Mouse (Mus musculus): Measurements from ENCODE around the gene Ak3.
"Not testable (repeated sequence)": the region's sequence is repeated elsewhere in the genome, so short reads cannot be mapped to it uniquely, and the experiment has no call there.

Ak3 gene

GRCm38 (mm10) chr19:29044353-29044768 lies 3.4 kb downstream of the Ak3 start:
- DNase-seq (ENCODE audit: low read depth, low spot score), result no peak

DNA sequence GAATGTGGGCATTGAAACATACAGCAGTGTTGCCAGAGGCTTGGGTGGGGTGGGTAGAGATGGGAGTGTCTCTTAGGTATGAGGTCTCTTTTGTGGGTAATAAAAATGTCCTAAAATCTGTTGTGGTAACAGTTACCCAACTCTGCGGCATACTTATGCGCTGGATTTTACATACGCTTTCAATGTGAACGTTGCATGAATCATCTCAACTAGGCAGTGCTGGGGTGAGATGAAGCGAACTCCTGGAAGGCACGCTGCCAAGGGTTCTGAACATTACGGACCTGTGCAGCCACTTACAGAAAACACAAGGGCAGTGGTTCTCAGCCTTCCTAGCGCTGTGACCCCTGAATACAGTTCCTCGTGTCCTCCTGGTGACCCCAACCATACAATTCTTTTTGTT lies 5.1 kb downstream of the Ak3 start:
- DNase-seq (ENCODE audit: low read depth, low spot score), result no peak

GRCm38 (mm10) chr19:29042143-29042542 lies 5.6 kb downstream of the Ak3 start:
- no peak for DNase-seq (ENCODE audit: low read depth, low spot score)

DNA sequence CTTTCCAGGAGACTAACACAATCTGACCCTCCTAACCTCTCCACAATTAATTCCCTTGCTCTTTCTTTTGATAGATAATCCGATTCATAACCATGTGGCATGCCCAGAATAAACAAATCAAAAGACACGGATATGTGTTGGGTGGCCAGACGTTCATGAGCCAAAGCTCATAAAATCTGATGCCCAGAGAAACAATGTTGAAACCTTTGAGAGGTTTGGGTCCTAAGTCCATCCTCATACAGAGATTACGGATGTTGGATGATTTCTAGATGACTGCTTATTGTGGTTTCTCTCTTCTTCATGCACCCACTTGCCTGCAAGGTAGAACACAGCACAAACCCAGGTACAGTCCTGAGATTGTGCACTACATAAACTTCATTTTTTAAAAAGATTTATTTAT lies 7.6 kb downstream of the Ak3 start:
- DNase-seq (ENCODE audit: low read depth, low spot score), result no peak

- no peak for DNase-seq (ENCODE audit: low read depth, low spot score)
Observed at GRCm38 (mm10) chr19:29039334-29039733, 8.4 kb downstream of the Ak3 start.

GRCm38 (mm10) chr19:29037541-29037940 lies 10.2 kb downstream of the Ak3 start:
- DNase-seq (ENCODE audit: low read depth, low spot score), result no peak

DNA sequence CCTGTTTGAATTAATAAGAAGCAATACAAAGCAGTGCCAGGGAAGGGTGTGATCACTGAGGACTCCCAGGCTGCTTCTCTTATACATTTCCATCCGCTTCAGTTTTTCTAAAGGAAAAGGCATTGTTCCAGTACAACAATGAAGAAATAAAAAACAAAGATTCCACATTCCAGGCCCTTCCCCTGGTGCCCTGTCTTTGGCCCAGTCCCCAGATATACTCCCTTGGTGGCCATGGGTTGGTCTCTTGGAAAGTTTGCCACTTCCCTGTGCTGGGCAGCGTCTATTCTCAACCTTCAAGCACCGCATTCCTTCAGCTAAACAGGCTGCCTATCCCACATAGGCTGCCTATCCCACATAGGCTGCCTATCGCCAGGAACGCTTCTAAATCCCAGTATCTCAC lies 10.7 kb downstream of the Ak3 start:
- no peak for DNase-seq (ENCODE audit: low read depth, low spot score)

- DNase-seq (ENCODE audit: low read depth, low spot score), result no peak
Observed at GRCm38 (mm10) chr19:29032662-29033061, 15.1 kb downstream of the Ak3 start.

DNA sequence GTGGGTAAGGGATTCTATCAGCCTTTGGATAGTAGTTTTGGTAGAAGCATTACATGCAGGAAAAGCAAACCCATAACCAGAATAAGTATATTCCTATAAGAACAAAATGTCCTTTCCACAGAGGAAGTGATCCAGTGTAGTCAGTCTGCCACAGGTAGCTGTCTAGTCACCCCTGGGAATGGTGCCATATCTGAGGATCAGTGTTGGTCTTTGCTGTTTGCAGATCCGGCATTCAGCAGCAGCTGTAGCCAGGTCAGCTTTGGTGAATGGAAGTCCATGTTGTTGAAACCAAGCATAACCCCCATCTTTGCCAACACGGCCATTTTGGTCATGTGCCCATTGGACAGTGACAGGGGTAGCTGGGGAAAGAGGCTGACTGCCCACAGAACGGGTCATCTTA lies 16.0 kb downstream of the Ak3 start:
- DNase-seq (ENCODE audit: low read depth, low spot score), result no peak

GRCm38 (mm10) chr19:29024391-29024947 lies 23.3 kb downstream of the Ak3 start:
- no peak for DNase-seq (ENCODE audit: low read depth, low spot score)

DNA sequence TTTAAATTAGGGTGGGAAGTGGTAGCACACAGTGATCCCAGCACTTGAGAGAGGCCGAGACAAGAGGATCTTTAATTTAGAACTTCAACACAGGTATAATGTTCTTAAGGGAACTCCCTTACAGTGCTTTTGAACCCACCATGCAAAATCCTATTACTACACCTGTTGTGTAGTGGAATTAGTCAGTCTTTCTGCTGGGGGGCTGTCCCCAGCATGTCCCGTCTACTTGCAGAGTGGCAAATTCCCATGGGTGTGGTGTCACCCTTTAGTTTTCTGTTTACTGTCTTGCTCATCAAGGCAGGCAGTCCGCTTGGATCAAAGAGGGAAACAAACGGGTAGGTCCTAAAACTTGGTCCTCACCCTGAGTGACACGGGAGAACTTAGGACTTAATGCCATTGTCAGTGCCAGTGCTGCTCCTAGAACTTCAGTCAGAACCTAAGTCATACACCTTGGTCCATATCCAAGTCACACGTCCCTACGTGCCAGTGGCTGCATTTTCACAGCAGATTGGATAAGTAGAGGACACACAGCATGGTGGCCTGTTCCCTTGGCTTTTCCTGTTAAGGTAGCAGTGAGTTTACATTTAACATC lies 25.9 kb downstream of the Ak3 start:
- DNase-seq (ENCODE audit: low read depth, low spot score), result no peak

GRCm38 (mm10) chr19:29019647-29020046 lies 28.1 kb downstream of the Ak3 start:
- no peak for DNase-seq (ENCODE audit: low read depth, low spot score)

DNA sequence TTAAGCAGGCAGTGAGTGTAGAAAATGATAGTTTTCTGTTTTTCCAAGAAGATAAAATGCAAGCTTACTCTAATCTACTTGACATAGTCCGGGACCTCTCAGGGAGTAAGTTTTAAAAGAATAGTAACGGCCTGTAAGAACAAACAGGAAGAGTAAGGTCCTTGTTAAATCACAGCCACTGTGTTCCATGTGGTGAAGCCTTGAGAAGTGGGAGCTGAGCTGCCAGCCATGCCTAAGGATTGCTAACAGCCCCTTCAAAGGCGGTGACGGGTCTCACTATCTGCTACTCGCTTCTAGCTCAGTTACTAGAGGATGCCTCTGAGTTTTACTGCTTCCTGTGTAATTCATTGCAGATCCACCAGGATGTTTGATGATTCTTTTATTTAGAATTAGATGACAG lies 31.0 kb downstream of the Ak3 start:
- DNase-seq (ENCODE audit: low read depth, low spot score), result no peak

- no peak for DNase-seq (ENCODE audit: low read depth, low spot score)
Observed at GRCm38 (mm10) chr19:29016204-29016765, 31.5 kb downstream of the Ak3 start.

DNA sequence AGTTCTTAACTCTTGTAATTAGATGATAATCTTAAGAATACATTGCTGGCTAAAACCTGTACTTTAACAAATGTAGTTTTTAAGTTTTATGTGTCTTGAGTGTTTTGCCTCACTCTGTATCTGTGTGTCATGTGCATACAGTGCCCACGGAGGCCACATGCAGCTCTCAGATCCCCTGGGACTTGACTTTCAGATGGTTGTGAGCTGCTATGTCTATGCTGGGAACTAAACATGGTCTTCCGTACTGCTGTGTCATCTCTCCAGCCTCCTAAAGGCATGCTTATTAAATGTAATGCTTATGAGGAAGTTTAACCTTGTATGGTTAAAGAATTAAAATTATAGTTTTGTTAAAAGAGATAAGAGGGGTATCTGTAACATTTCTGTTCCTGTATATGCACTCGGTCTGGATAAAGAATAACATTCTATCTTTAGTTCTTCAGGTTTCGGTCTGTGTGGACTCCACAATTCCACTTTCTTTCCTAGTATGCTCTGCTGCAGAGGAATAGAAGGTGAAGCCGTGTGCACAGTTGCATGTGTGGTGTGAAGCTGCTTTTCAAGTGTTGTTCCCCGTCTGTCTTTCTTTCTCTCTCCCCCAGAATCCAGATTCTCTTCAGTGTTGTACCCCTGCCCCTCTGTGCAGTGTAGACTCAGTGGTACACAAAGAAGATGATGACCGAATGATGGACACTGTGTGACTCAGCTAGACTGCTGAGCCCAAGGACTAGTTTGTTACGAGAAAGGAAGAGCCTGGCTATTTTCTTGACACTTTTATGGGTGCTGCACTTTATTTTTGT lies 32.2 kb downstream of the Ak3 start:
- no peak for DNase-seq (ENCODE audit: low read depth, low spot score)

DNA sequence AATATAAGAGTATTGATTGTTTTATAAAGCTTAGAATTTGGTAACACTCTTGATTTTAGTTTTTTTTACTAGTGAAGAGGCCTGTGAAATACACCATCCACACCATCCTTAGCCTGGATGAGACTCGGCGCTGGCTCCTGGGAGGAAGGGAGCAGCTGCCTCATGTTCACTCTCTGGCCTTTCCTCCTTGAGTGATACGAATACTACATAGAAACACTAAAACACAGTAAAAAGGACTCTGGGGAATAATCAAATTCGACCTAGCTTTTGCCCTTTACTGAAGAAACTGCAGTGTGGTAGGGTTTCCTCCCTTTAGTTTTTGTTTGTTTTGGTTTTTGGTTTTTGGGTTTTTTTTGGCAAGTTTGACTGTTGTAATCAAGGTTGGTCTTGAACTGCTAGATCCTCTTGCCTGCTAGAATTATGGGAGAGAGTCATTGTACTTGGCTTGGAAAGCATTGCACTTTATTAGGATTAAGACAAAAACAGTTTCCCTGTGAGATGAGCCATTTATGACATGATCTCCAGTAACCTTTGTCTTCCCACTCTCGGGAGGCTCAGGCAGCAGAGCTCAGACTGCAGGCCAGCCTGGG lies 33.2 kb downstream of the Ak3 start:
- DNase-seq (ENCODE audit: low read depth, low spot score), result no peak

DNA sequence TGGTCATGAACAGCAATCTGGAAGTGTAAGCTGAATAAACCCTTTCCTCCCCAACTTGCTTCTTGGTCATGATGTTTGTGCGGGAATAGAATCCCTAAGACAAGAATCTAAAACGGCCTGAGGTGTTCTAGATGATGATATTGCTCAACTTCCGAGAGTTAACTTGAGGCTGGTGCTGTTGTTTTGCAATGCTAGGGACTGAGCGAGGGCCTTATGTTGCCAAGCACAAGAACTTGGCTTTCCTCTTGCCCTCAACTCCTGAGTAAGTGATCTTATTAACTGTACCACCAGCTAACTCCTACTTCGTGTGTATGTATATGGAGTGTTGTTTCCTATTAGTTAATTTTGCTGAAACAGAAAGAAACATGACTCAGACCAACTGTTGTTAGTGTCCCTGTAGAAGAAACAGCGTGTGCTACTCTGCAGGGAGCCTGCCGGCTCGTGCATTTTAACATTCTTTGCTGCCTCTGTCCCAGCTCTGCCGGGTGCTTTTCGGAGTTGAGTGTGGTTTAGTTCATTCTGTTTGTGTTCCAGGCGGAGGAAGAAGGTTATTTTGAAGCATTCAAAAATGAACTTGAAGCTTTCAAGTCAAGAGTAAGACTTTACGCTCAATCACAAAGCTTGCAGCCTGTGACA lies 36.3 kb downstream of the Ak3 start:
- no peak for DNase-seq (ENCODE audit: low read depth, low spot score)

- DNase-seq (ENCODE audit: low read depth, low spot score), result no peak
Observed at GRCm38 (mm10) chr19:29009046-29009445, 38.7 kb downstream of the Ak3 start.

GRCm38 (mm10) chr19:29008069-29008706 lies 39.6 kb downstream of the Ak3 start:
- no peak for DNase-seq (ENCODE audit: low read depth, low spot score)

DNA sequence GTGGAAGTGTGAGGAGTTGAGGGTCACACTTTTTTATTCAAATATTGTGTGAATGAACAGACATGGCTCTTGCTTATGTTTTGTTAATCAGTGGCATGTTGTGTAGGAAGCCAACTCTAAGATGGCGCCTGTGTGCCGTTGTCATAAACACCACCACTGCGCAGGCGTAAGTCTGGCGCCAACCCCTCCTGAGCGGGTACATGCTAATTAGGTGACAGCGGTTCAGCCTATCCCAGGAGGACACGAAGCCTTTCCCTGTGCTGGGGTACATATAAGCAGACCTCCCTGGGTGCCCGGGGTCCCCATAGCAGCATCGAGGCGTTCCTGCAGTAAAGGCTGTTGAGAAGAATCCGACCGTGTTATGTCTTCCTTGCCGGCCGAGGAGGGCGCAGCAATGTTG lies 47.4 kb downstream of the Ak3 start:
- DNase-seq (ENCODE audit: low read depth, low spot score), result not testable (repeated sequence)

DNA sequence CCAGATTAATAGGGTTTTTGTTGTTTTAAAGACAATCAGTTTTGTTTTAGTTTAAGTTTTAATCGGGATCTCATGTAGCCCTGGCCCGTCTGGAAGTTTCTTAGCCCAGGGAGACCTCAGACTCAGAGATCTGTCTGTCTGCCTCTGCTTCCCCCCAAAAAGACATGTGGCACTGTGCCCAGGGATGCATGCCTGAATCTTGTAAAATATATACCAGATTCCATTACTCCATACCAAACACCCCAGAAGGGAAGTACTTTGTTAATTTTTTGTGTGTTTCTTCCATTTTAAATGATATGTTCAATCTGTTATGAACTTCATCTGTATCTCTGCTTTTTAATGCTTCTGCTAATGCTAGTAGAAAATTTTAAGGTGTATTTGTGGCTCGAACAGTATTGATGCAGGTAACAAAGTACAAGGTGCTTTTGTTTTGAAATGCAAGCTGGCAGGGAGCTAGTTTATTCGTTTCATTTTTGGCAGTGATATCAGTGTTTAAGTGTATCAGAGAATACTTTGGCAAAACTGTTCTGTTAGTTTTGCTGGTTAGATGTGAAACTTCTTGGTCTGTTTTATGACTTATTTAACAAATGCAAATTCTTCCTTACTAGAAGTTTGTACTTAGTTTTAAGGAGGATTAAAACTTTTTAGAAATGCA lies 49.7 kb downstream of the Ak3 start:
- no peak for DNase-seq (ENCODE audit: low read depth, low spot score)

Measured in embryo, embryonic 11.5 days (tissue).